Mouse (Mus musculus) bone marrow macrophage, adult 2 months (primary cell): ENCODE measurements at regions not wholly inside any gene's neighbourhood (a gene's known extent, or its start where the extent isn't known, plus 50 kb on each side); places are given as distances from the start of the nearest gene placed in this dataset.

Experiments
- CTCF ChIP-seq: IDR thresholded peaks from 2 replicates; pipeline ENCODE4 v1.5.1; 2012; ENCODE audit warnings: low read depth, mild to moderate bottlenecking, low read length, moderate library complexity
- POLR2A ChIP-seq: IDR thresholded peaks from 2 replicates; pipeline ENCODE4 v1.6.1; 2012; ENCODE audit warnings: mild to moderate bottlenecking, low read depth, low read length, borderline replicate concordance

DNA sequence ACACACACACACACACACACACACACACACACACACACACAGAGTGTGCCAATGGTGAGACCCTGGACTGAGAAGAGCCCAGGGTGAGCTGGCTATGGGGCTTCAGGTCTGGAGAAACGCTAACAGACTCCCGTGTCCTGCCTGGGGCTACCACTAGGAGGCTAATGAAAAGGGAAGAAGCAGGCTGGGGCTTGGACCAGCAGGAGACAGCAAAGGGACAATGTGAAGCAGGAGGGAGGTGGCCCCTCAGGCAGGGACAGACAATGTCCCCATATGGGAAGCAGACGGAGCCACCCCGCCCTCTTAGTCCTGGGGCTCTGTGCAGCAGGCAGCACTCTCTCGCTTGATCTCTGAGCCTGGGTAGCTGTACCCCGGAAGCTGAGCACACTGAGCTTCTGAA is 93.1 kb downstream of the Hif1an start:
- TF ChIP-seq POLR2A: no peak
- TF ChIP-seq CTCF: peak; percentile 29; the same call in 1 of the 2 replicates
